Mouse (Mus musculus) right cerebral cortex, postnatal 4 days (tissue): Measurements from ENCODE around the gene Phrf1.
"Not testable (repeated sequence)": the region's sequence is repeated elsewhere in the genome, so short reads cannot be mapped to it uniquely, and the experiment has no call there.

Experiments used
- DNase-seq: peaks from one replicate; pipeline ENCODE4 v3.0.0-alpha.2; 2022

The Phrf1 gene

GRCm38 (mm10) chr7:141213605-141214235 lies 14.9 kb upstream of the Phrf1 start, which contains the start of gene Lmntd2:
Gene Lmntd2, minus strand, starts transcription at chr7:141214080.
- DNase-seq: no peak

GRCm38 (mm10) chr7:141214310-141214709 lies 14.3 kb upstream of the Phrf1 start:
- DNase-seq: no peak

GRCm38 (mm10) chr7:141215101-141215879 lies 13.3 kb upstream of the Phrf1 start, which contains the start of gene Rassf7:
Gene Rassf7, plus strand, starts transcription at chr7:141215860.
- DNase-seq: peak; percentile 82

GRCm38 (mm10) chr7:141215880-141216733 lies 12.5 kb upstream of the Phrf1 start:
- no peak for DNase-seq

- no peak for DNase-seq
These were observed 11.7 kb upstream of the Phrf1 start for GRCm38 (mm10) chr7:141216894-141217293.

GRCm38 (mm10) chr7:141217343-141218013 lies 11.1 kb upstream of the Phrf1 start:
- DNase-seq: no peak

- no peak for DNase-seq
These were observed 10.4 kb upstream of the Phrf1 start for GRCm38 (mm10) chr7:141218141-141218540.

- no peak for DNase-seq
These were observed 9.9 kb upstream of the Phrf1 start for GRCm38 (mm10) chr7:141218557-141219133.

- DNase-seq: no peak
These were observed 9.0 kb upstream of the Phrf1 start for GRCm38 (mm10) chr7:141219558-141220099.

- no peak for DNase-seq
These were observed 8.2 kb upstream of the Phrf1 start for GRCm38 (mm10) chr7:141220377-141220776.

- DNase-seq: peak; percentile 90
These were observed 7.1 kb upstream of the Phrf1 start for GRCm38 (mm10) chr7:141221249-141222125.

GRCm38 (mm10) chr7:141222126-141222467 lies 6.5 kb upstream of the Phrf1 start:
- no peak for DNase-seq

- no peak for DNase-seq
These were observed 5.8 kb upstream of the Phrf1 start for GRCm38 (mm10) chr7:141222696-141223215.

- DNase-seq: no peak
These were observed 2.0 kb upstream of the Phrf1 start for GRCm38 (mm10) chr7:141226535-141226934.

GRCm38 (mm10) chr7:141227796-141228195 lies 788 bp upstream of the Phrf1 start:
- no peak for DNase-seq

GRCm38 (mm10) chr7:141229702-141230101 lies 1.1 kb downstream of the Phrf1 start:
- no peak for DNase-seq

GRCm38 (mm10) chr7:141230570-141230969 lies 2.0 kb downstream of the Phrf1 start:
- DNase-seq: no peak

- DNase-seq: no peak
These were observed 2.5 kb downstream of the Phrf1 start for GRCm38 (mm10) chr7:141231111-141231510.

- DNase-seq: no peak
These were observed 3.0 kb downstream of the Phrf1 start for GRCm38 (mm10) chr7:141231551-141231950.

GRCm38 (mm10) chr7:141250486-141250885 lies 21.9 kb downstream of the Phrf1 start:
- DNase-seq: not testable (repeated sequence)

- DNase-seq: no peak
These were observed 27.6 kb downstream of the Phrf1 start for GRCm38 (mm10) chr7:141256159-141256558.
